Mouse (Mus musculus) brain, embryonic 14.5 days (tissue): ENCODE measurements around the gene Ubald2. TPM values are rescaled to one million over a fixed set of nuclear protein-coding genes. Genes with fewer than 3 reads are reported as not detected.

ENCODE experiments used
- DNase-seq: peaks from one replicate; pipeline ENCODE4 v3.0.0-alpha.2; 2011; ENCODE audit warnings: low read depth
- CTCF ChIP-seq: fragments of 200-500 bp; IDR thresholded peaks from 2 replicates; pipeline ENCODE4 v1.5.1; 2012; ENCODE audit warnings: inconsistent platforms, mild to moderate bottlenecking, moderate library complexity, borderline replicate concordance; ENCODE audit not compliant: insufficient read depth, insufficient read length; ENCODE audit errors: extremely low read depth
- POLR2A ChIP-seq: fragments of 200-500 bp; IDR thresholded peaks from 2 replicates; pipeline ENCODE4 v1.6.1; 2012; ENCODE audit warnings: mild to moderate bottlenecking, inconsistent platforms, borderline replicate concordance; ENCODE audit not compliant: poor library complexity, insufficient read depth, insufficient read length, severe bottlenecking; ENCODE audit errors: extremely low read depth
- polyA plus RNA-seq: library from polyadenylated mRNA; depleted of rRNA; stranded (reverse); fragments of >200 nt; gene quantifications from 2 replicates; pipeline ENCODE4 v1.2.3, GENCODE M21; 2012; rRNA removed

Gene Ubald2
- 203 and 296 TPM in 2 replicates for polyA plus RNA-seq

DNA sequence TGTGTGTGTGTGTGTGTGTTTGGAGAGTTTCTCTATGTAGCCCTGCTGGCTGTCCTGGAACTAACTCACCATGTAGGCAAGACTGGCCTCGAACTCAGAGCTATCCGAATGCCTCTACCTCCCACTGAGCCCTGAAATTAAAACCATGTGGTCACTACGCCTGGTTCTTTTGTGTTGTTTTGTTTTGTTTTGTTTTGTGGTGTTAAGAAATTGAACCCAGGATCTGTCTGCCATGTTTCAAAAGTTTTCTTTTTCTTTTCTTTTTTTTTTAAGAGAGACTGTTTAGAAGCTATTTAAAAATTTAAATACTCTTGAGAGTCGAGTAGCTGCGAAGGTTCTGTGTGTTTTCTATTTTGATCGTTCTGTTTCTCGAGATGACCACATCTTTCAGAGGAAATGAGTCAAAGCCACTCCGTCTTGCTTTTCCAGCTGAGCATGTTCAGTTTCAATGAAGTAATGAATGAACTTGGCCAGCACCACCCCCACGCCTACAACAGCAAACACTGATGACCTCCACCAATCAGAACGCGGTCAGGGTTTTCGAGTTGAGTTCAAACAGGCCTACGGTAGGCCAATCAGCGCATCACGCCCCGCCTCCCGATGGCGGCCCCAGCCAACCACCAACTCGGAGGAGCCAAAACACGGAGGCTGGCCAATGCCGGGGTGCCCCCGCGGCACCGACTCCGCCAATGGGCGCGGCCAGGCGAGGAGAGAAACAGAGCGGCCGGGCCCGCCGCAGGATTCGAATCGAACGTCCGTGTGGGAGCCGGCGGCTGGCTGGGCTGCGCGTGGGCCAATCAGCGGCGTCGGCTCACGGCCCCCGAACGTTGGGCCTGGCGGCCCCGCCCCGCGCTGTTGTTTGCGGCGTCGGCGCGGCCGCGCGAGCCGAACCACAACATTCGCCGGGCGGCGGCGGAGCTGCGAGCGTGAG is at the start of gene Ubald2:
Gene Ubald2, plus strand, starts transcription at position 739 of the 931 bp plus-strand sequence.
- DNase-seq: peak; percentile 100
- no peak for TF ChIP-seq CTCF
- peak; percentile 87 for TF ChIP-seq POLR2A

DNA sequence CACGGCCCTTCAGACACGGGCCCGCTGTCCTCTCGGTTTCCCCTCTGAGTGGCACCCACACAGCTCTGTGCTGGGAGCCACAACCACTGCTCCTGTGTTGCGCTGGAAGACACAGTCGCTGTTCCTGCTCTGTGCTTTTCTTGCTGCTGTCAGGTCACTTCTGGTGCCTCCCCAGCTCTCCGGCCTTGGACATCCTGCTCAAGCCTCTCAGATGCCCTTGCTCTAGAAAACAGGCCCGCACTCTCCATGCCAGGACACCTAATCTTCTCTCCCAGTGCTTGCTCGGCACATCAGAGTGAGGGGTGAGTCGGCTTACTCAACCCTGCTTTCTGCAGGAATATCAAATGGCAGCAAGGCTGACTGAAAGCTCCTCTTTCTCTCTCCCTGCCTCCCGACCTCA is 49.7 kb upstream of the Ubald2 start:
- no peak for TF ChIP-seq POLR2A
- no peak for TF ChIP-seq CTCF
- DNase-seq: no peak

DNA sequence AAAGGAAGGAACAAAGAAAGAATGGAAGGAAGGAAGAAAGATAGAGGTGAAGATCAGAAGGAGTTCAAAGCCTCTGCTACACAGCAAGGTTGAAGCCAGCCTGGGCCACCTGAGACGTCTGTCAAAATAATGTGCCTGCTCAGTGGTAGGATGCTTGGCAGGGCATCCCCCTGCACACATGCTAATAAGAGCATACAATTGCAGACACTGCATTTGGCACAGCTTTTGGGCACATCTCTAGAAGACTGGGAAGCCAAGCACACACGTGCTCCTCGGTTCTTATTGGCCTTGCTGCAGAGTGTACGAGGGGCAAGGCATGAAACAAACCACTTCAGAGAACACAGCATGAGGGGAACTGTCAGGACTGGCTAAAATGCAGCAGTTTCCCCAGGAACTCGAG is 47.9 kb upstream of the Ubald2 start:
- peak; percentile 72 for DNase-seq
- TF ChIP-seq POLR2A (no peak), CTCF (no peak)

DNA sequence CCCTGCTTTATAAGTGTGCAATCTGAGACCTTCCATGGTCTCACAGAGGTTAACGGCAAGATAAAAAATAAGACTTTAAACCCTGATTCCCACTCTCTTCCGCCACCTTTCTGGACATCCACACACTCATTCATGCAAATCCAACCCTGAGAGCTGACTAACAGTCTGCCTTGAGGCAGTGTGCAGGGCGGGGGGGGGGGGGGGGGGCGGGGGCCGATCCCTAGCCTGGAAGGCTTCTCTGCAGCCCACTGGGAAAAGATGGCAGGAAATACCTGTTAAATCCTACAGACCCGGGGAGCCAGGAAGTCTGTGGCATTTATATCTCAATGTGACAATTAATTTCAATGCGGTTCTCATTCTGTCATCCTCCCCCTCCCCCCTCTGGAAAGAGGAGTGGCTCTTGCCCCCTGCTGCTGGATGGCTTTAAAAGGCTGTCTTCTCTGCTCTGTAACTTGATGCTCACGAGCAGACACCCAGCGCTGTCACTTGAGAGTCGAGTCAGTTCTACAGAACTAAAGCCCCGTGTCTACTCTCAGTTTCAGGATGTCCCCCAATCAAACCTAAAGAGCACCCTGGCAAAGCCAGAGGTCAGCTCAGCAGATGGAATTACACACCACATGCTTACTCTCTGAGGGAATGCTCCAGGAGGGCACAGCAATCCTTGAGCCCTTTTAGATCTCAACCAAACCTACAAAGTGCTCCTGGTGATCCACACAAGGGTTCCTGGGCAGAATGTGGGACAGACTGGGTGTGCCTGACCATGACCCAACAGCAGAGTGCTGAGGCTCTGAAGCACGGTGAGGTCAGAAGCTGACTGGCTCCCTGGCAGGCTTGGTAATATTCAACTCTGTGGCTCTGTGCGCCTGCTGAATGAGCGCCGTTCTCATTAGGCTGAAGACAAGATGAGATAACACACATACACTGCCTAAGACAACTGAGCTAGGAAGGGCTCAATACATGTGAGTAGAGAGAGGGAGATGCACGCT is 46.5 kb upstream of the Ubald2 start:
- TF ChIP-seq CTCF (no peak), POLR2A (no peak)
- DNase-seq: peak; percentile 45

DNA sequence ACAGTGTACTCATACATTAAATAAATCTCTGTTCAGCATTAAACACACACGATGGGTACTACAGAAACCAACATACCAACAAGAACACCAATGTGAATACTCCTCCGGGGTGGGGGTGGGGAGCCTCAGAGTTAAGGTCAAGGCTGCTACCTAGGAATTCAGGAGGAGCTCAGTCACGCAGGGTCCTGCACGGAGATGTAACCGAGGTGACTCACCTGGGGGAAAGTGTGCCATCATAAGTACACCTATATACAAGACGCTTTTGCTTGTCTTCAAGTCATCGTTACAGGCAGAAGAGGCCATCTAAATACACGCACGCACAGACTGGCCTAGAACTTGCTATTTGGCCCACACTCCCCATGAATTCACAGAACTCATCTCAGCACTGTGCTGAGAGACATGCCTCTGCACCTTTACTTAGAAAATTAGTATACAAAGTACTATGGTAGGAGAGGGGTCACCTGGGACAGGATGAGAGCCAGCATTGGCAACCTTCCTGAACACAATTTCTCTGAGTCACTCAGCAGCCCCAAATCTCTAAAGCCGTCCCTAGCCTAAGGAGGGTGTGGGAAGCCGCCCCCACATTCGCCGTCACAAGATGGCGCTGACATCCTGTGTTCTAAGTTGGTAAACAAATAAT is 44.9 kb upstream of the Ubald2 start:
- no peak for TF ChIP-seq CTCF
- no peak for TF ChIP-seq POLR2A
- DNase-seq: peak; percentile 66

DNA sequence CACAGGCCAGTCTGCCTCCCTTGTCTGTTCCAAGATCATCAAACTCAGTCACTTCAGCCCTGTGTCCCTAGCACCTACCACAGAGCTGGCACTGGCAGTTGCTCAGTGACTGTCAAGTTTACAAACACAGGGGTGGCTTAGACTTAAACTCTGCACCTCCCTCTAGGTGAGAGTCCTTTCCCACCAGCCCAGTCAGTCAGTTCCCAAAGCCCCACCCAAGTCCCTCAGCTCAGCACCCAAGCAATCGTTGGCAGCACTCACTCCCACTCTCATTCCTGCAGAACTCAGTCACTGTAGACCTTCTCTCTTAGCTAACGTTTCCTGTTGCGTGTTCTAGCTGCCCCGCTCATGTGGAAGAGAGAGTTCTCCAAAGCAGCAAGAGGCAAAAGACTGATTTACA is 39.1 kb upstream of the Ubald2 start:
- TF ChIP-seq CTCF (no peak), POLR2A (no peak)
- DNase-seq: no peak

DNA sequence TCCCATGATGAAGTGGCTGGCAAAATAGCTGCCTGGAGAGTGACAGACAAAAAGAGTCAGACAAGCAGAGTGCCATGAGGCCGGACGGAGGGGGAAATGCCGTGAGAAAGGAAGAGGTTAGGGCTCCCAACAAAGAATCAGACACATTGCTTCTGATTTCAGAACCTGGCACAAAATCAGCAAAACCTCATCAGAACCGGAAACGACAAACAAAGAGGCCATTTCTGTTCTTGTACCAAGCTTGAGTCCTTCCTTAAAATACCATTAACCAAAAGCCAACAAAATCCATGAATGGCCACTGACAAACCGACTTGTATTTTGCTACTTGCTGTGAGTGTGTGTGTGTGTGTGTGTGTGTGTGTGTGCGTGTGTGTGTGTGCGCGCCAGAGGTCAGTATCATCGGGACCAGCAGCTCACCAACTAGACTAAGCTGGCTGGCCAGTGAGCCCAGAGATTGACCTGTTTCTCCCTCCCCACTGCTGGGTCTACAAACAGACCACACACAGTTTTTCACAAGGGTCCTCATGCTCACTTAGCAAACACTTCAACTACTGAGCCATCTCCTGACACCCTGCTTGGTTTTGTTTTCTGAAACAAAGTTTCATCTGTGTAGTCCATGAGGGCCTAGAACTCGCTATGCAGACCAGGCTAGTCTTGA is 37.5 kb upstream of the Ubald2 start:
- DNase-seq: no peak
- TF ChIP-seq POLR2A (no peak), CTCF (no peak)

DNA sequence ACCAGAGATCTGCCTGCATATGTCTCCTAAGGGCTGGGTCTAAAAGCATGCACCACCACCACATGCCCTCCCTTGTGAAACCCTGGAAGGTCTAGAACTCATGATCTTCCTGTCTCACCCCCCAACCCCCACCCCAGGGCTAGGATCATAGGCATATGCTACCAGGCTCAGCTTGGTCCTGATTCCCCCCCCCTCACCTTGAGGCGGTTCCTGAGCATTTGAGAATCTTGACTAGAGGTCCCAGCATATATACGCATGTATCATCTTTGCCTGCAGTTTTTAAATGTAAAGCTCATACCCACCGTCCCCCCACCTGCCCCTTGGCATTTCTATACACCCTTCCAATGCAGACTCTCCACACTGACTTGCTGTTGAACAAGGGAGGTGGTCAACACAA is 37.0 kb upstream of the Ubald2 start:
- TF ChIP-seq CTCF: no peak
- no peak for TF ChIP-seq POLR2A
- no peak for DNase-seq

DNA sequence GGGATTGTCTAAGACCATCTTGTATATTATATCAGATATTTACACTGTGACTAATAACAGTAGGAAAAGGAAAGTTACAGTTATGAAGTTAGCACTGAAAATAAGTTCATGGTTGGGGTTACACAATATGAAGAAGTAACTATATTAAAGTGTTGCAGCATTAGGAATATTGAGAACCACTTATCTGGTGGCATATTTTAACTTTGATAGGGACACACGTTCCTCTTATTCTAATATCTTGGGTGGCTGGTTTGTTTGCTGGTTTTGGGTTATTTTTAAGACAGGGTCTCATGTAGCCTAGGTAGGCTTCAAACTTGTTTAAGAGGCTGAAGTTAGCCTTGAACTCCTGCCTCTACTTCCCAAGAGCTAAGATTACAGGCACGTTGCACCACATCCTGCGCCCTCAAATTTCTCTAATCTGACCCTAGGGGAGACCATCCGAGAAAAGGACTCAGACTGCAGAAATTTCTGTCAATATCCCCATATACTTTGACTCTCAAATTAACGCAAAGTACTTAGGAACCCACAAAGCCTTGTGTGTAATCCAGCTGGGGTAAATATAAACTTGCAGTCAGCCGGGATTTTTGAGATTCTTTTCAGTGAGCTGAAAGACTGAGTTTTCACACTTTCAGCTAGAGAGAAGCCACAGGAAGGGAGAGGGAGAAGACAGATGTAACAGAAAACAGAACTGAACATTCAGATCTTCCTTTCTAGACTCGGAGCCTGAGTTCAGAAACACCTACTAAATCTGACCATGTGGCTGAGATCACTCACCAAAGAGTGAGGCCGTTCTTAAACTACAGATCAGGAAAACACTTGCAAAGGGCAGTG is 36.2 kb upstream of the Ubald2 start:
- TF ChIP-seq POLR2A: no peak
- TF ChIP-seq CTCF: no peak
- no peak for DNase-seq

DNA sequence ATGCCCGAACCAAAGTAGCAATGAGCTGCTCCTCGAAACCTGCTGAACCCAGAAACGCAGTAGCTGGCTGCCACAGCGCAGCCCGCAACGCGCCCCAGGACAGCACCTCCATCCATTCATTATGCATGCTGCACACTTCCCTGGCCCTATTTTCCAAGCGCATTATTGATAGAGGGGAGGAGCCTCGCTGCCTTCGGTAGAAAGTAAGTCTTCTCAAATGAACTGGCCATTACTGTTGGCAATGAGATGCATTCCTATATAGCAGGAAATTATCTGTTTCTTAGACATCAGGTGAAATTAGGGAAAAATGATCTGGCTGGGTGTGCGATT is 35.6 kb upstream of the Ubald2 start:
- no peak for DNase-seq
- no peak for TF ChIP-seq CTCF
- no peak for TF ChIP-seq POLR2A

DNA sequence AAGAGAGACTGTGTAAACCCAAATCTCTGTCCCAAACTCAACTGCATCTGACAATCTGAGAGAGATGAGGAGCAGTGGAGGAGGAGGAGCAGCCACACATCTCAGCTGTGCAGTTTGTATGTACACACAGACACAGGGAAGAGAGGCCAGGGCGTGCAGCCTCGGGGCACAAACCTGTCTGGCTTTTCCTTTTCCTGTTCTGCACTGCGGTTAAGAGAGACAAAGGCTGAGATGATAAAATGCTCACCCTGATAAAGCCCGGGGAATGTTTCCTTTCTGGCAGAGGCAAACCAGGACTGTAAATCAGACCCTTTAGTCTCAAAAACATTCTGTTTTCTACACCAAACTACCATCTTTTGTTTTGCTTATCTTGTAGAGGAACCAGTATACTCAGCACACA is 33.3 kb upstream of the Ubald2 start:
- DNase-seq: no peak
- TF ChIP-seq POLR2A (no peak), CTCF (no peak)
